Mouse (Mus musculus): ENCODE measurements around the gene Tpra1.
A peak's percentile ranks its signal among the peaks of the same experiment; 100 is the strongest.

Tpra1 gene

DNA sequence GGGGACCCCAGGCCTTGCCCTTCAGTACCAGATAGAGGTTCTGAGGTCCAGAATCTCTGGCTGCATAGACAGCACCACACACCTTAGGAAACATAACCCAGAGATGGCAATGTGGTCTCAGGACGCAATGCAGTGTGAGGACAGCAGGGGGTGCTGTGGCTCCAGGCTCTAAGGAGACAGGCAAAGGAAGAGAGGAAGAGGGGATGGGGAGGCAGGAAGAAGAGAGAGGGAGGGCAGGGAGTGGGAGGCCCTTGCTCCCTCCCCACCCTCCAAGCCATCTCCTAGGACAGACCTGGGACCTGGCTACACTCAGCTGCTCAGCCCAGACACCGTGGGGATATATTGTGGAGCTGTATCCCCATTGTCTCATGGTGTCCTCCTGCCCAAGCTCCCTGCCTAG is 25.5 kb downstream of the Tpra1 start:
- no peak for DNase-seq (ENCODE audit: low read depth)

DNA sequence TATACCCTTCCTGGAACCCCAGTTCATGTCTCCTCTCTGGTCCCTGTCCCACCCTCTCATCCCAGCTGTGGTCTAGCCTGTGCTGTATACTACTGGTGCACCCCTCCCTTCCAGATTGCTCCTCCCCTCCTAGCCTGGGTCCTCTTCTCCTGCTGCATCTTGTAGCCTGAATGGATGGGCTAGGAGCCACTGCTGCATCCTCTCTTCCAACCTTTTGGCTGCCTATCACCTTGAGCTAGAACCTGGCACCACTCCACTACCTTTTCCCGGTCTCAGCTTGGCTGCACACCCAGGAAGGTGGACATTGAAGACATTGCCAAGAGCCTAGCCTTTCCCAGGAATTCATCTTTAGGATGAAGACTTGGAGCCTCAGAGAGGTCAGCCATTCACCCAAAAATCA is 26.0 kb downstream of the Tpra1 start:
- no peak for DNase-seq (ENCODE audit: low read depth)

DNA sequence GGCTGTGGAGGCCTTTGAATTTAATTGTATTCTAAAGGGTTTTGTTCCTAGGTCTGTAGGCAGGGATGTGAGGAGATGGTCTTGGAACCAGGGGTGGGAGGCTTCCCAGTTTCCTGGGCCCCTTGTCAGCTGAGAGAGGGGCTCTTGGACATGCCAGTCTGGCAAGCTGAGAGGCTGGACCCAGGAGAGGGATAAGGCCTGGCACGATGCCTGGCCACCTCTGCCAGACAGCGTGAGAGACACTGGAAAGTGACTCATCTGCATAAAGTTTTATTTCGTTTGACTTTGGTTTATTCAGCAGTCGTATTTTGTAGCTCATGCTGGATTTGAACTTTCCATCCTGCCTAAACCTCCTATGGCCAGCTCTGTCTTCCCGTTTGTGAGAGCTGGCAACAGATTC is 26.5 kb downstream of the Tpra1 start:
- no peak for DNase-seq (ENCODE audit: low read depth)

DNA sequence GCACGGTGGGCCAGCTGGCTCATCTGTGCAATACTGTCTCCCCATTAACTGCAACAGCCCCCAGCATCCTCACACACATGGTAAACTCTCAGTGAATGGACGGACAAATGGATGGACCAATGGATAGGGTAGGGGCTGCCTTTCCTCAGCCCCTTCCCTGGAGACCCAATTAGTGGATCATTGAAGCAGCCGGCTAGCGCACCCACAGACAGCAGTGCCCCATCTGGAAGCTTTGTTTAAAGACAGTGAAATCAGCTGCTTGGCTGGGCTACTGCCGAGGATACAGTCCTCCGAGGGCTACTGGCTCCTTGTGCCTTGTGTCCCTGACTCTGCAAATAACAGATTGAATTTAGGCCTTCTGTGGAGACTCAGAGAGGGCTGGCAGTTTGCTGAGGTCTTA is 27.4 kb downstream of the Tpra1 start:
- no peak for DNase-seq (ENCODE audit: low read depth)

DNA sequence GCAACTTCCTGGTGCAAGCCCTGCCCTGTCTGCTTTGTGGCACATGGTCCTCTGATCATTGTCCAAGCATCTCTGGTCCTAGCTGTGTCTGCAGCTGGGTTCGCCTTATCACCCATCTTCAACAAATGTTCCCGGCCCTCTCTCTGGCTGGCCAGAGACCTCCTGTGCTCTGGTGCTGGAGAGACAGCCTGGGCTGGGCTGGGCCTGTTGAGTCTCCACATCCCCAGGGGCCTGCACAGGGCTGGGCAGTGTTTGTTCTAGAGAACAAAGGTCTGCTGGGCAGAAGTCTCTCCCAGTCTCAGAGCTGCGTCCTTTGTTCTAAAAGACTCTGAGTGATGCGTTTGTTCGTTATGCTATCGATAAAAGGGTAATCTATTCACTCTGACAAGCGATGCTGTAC is 28.0 kb downstream of the Tpra1 start:
- DNase-seq (ENCODE audit: low read depth), result no peak

DNA sequence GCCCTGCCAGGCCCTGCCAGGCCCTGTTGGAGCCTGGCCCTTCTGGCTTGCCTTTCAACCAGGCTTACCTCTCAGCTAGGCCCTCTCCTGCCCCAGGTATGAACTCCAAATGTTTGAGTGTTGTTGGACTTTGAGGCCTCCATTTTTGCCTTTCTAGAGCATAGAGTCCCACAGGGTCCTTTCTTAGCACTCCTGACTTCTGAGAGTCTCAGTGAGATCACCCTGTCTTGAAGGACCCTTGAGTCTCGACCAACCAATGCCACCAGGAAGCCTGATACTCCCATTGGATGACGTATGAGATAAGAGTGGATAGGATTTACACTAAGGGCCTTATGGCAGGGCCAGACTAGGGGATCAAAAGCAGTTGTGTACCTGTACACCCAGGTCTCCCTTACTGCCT is 29.4 kb downstream of the Tpra1 start:
- DNase-seq (ENCODE audit: low read depth), result no peak

DNA sequence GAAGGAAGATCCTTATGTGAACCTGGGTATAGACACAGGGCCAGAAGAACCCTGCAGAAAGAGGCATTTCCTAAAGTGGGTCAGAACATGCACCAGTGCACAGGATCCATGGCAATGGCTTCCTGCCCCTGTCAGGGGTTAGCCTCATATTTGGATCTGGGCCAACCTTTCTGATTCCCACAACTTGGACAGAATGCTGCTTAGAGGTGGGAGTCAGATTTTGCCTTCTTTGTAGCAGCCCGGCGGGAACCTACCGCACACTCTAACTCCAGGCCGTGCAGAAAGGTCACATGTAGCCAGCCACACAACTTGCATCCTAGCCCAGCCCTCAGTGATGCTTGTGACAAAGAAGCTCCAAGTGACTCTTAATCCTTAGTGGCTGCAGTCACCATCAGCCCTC is 32.1 kb downstream of the Tpra1 start:
- DNase-seq (ENCODE audit: low read depth), result no peak

DNA sequence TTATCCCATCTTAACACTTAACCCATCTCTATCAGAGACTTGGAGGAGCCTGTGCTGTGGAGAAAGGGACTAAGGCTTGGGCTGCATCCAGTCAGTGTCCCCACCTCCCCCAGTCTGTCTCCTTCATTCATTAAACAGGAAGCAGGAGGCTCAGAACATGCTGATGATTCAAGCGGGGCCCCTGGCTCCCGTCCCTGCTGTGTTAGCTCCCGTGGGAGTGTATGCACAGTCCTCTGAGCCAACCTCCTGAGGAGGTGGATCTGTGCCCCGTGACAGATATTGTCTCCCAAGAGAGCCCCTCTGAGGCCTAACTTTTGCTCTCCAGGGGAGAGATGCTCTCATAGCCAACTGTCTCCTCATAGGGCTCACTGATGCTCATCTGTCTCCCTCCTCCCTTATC is 32.8 kb downstream of the Tpra1 start:
- DNase-seq (ENCODE audit: low read depth), result no peak

DNA sequence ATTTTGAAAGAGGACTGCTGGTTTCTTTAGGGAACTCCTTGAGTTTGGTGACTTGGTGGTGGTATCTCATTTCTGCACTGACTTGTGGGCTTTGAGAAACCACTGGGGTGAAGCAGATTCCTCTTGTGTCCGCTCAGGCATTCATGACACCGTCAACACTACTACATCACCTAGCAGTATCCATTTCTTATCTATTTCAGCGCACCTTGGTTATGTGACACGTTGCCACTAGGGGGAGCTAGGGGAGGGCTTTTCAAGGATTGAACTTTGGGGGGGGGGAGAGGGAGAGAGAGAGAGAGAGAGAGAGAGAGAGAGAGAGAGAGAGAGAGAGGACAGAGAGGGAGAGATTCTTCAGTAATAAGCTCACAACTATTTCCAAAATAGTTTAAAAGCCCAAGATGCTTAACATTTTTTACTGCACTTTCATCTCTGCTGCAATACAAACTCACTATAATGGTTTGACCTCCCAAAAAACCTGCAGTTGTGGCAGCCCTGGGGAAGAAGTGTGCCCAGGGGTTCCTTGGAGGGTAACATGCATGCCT is 33.8 kb downstream of the Tpra1 start:
- no peak for DNase-seq (ENCODE audit: low read depth)

DNA sequence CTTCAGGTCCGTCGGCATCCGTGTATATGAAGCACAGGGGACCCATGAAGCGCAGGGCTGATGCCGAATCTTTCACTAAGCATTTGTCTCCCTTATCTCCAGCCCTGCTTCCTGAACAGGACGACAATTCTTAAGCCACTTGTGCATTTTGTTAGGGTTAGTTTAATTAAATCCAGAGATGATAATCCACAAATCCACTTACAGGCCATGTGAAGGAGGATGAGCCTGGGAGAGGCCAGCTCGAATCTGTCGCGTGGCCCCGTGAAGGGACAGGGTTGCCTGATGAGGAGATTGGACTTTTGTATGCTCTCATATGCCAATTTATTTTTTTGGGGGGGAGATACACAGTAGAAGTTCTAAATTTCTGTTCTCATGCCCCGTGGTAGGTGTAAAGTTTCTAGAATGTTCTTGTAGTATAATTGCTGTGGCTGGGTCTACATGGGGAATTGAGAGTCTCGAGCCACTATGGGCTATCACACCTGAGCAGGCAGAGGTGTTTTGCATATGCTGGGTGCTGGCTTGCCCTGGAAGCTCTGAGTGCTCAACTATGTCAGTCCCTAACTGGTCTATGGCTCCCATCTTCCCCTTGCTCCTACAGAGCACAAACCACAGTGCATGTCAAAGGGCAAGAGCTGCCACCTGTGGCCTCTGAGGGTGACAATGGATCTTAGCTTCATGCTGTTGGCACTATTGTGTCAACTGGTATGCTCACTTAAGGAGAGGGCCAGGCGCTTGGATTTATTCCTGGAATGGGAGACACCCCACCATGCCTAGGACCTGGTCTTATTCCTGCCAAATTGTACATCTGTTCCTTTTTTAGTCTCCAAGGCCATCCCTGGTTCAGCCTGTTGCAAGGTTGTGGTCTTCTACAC is 34.5 kb downstream of the Tpra1 start:
- no peak for DNase-seq (ENCODE audit: low read depth)

DNA sequence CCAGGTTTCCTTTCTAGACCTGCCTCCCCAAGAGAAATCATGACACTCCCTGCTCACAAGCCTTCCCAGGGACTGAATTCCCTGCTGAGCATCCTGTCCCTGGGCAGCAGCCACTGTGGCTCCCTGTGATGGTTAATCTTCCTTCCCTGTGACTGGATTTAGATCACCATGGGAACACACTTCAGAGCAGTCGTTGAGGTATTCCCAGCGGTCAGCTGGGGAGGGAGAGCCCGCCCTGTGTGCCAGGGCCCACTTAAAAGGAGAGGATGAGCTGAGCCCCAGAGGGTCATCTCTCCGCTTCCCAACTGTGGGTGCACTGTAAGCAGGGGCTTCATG is 35.1 kb downstream of the Tpra1 start:
- DNase-seq (ENCODE audit: low read depth), result no peak

DNA sequence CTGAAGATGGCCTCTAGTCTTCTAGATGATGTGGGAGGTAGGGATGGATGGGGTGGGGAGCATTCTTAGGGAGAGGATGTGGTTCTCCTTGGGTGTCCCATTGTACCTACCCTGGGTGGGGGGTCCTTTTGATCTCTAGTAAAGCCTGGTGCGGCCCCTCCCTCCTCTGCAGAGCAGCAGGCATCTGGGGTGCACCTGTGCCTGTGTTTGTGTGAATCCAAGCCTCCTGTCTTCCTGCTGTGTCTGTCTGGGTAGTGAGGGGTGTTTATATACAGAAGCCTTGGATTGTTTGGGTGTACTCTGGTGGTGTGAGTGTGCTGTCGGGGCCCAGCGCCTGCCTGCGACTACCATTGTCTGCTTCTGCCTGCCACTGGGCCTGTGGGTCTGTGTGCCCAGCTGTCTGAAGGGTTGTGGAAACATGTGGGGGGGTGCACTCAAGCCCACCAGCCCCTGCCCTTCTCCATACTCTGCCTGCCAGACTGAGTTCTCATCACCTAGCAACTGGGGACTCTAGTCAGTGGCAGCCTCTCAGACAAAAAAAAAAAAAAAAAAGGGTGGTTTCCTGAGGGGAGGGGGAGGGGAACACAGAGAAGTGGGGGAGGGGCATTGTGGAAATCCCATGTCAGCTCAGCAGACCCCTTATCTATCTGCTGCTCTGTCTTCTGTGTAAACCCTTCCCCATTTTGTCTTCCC is 36.1 kb downstream of the Tpra1 start:
- DNase-seq (ENCODE audit: low read depth), result no peak

DNA sequence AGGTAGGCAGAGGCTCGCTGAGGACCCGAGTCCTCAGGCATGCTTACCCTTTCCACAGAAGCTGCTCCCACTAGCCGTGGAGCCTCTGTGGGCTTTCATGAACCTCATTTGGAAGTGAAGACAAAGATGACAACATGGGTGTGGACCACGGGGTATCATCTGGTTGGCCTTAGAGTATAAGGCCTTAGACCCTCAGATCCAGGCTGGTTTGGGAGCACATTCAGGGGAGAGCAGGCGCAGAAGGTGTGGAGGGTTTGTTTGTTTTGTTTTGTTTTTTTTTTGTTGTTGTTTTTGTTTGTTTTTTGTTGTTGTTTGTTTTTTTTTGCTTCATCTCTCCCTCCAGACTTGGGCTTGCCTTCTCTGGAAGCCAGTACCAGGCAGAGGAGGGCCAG is 36.6 kb downstream of the Tpra1 start:
- DNase-seq (ENCODE audit: low read depth), result no peak

DNA sequence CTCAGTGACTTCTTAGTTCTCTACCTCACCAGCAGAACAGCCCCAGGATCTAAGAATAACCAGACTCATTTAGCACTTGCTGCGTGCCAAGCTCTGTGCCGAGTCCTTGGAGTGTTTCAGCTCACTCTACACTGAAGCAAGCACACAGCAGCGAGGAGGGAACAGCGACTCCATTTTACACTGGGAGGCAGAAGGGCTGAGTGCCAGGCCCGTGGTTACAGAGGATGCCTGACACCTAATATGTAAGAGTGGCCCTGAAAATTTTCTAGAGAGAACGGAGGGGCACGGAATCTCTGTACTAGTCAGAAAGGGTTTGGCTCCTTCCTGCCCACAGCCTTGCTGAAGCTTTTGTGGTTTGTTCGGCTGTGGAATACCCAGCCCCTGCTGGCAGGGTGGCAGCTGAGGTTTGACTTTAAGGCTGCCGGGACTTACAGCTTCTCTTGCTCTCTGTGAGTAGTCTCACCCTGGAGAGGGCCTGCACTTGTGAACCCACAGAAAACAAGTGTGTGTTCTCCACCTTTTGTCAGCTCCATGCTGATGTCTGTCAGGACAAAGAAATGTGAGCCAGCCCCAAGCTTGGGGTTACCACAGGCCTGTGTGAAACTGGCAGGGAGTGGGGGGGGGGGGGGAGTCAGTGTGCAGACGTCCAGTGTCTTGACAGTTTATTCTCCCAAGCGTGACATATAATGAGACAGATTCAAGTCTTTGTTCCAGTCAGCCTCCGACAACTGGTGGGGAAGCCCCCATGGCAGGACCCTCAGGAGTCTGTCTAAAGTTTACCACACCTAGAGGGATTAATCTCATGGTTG is 37.4 kb downstream of the Tpra1 start:
- peak; percentile 87 for DNase-seq (ENCODE audit: low read depth)

DNA sequence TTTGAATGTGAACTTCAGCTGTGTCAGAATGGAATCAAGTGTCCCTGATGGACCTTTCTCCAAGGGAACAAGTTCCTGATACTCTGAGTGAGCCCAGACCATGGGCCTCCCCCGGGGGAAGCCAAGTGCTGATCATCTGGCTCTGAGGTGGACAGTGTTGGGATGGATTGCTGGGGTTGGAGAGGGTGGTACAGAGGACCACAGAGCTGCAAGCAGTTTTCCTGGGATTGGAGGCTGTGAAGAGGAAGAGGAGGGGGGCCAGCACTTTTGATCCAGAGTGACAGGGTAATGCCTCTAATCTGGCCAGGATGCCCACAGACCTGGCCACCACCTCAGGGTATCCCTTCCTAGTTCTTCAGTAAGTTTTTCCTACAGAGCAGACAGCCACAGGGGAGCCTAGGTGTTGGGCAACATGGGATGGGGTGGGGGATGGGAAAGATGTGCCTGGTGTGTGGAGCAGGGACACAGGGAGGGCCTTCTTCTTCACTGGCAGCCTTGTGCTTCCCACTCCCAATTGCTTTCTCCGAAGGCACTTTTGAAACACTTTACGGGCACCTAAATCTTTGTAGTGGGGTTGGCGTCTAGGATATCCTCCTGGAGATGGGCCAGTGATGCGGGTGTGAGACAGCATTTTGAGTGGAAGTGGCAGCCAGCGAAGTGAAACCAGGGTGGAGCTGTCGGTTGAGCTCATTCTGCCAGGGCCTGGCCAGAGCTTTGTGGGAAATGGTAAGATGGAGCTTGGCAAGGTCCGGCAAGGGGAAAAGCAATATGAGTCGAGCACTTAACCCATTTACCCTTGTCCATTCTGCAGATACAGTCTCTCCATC is 38.3 kb downstream of the Tpra1 start:
- no peak for DNase-seq (ENCODE audit: low read depth)

DNA sequence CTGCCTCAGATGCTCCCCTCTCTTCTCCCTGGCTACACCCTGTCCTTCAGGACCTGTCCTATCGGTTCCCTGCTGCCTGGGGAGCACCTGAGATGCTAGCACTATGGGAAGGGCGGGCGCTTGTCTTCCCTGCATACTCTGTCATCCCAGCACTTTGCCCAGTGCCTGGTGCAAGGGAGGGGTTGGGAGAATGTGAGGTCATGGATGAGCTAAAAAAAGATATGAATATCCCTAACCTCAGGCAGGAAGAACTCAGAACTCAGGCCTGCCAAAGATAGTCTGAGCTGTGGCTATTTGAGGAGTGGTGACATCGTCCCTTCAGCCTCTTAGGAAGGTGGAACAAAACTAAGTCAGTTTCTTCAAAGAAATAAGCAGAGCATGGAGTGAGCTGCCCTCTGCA is 39.6 kb downstream of the Tpra1 start:
- no peak for DNase-seq (ENCODE audit: low read depth)

DNA sequence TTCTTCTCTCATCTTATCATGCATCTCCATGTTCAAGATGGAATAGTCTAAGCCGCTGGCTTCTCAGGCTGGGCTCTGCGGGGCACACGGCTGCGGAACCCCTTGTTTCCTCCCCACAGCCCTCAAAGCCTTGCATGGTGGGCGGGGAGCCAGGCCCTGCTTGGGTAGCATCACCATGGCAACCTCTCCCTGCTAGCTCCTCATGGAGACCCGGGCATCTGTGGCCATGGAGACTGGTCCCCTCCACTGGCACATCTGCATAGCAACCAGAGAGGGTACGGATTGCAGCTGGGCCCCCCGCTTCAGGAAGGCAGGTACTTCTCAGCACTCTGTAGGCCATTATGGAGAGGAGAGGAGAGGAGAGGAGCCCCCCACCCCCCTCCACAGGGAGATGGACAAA is 40.5 kb downstream of the Tpra1 start:
- no peak for DNase-seq (ENCODE audit: low read depth)

DNA sequence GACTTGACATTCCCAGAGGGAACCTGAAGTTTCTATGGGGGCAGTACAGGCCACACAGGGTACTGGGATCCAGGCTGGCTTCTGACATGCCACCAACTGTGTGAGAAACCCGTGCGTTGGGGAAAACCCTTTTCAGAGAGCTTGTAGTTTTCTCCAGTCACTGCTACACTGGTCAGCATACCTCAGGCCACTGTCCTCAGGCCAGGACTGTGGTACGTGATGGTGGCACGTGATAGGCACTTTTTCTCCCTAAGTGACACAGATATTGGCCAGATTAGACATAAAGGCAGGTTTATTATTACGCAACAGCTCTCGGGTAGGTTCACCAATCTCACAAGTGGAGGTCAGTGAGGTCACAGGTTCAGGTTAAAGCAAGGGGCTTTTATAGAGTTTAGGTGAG is 41.6 kb downstream of the Tpra1 start:
- no peak for DNase-seq (ENCODE audit: low read depth)

DNA sequence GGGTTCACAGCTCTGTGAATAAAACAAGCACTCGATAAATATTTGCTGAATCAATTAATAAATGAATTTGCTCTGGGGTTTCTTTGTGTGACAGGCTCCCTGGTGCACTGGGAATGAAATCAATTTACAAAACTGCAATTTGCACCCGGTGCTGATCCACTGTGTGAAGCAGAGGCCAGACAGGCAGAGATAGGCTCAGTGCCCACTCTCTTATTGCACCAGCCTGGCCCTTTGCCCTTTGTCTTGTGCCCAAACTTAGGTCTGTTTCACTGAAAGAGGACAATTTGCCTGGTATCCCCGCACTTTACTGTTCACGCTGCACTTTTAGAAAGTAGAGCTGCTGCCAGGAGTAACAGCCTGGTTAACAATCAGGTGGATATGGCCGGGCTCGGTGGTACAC is 44.4 kb downstream of the Tpra1 start:
- no peak for DNase-seq (ENCODE audit: low read depth)

DNA sequence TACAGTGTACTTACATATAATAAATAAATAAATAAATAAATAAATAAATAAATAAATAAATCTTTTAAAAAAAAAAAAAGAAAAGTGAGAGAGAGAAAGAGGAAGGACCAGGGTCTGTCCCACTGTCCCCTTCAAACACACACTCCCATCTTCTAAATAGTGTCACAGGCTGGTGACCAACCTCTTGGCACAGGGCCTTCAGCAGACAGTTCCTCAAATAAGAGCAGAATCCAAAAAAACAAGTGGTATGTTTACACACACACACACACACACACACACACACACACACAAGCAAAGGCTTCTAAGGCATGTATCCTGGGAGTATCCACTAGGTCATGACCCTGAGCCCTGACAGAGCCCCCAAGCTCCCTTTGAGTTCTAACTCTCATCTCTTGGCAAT is 45.7 kb downstream of the Tpra1 start:
- no peak for DNase-seq (ENCODE audit: low read depth)

DNA sequence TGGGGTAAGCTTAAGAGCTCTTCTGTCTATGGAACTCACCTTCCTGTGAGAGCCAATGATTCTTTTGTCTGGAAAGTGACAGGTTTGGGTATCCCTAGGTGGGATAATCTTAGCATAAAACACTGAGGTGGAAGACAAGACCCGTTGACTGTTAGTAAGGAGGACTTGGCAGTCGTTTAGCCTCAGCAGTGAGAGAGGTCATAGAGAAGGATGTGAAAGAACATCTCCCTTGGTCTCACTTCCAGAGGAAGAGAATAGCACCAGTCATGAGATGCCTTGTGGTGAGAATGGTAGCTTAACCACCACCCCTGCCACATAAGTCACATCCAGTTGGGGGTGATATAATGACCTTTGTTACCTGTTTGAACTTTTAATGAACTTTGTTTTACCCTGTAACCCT is 54.7 kb downstream of the Tpra1 start:
- DNase-seq (ENCODE audit: low read depth), result no peak

DNA sequence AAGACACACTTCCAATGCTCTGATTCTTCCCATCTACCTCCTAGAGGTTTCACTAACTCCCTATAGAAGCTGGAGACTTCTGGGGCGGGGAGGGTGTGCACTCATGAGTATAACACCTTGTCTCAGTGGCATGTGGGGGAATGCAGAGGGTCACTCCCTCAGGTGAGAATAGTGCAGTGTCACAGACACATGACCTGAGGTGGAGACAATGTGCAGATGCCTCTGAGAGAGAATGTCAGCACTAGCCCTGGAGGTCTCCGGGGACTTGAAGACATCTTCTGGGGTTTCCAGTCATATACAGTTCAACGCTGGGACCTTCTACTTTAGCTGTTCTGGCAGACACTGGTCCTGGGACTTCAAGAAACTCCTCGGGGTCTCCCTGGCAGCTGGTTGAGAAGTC is 55.3 kb downstream of the Tpra1 start:
- no peak for DNase-seq (ENCODE audit: low read depth)

Data from fibroblast of lung, adult 2 months (primary cell).